Mouse (Mus musculus) urinary bladder, adult 18-20 months (tissue): Measurements from ENCODE around the gene Rad54l2.

Experiments used
- DNase-seq, 2 experiments: peaks; one replicate each; pipeline ENCODE4 v3.0.0; 2022; ENCODE audit warnings: low spot score in 2 of 2, mixed read lengths in 2 of 2

Gene Rad54l2

GRCm38 (mm10) chr9:106754311-106754710 lies 34.7 kb downstream of the Rad54l2 start:
- no peak for DNase-seq

- no peak for DNase-seq
These were observed 36.9 kb downstream of the Rad54l2 start for GRCm38 (mm10) chr9:106752135-106752534.

- no peak for DNase-seq
These were observed 49.0 kb downstream of the Rad54l2 start for GRCm38 (mm10) chr9:106739962-106740361.

GRCm38 (mm10) chr9:106739056-106739455 lies 49.9 kb downstream of the Rad54l2 start:
- no peak for DNase-seq

- no peak for DNase-seq
These were observed 50.6 kb downstream of the Rad54l2 start for GRCm38 (mm10) chr9:106738199-106738985.

- DNase-seq, result no peak
These were observed 55.3 kb downstream of the Rad54l2 start for GRCm38 (mm10) chr9:106733690-106734089.

GRCm38 (mm10) chr9:106729416-106729815 lies 59.6 kb downstream of the Rad54l2 start:
- DNase-seq, result no peak

GRCm38 (mm10) chr9:106726891-106727290 lies 62.1 kb downstream of the Rad54l2 start:
- no peak for DNase-seq

- no peak for DNase-seq
These were observed 63.6 kb downstream of the Rad54l2 start for GRCm38 (mm10) chr9:106725435-106725834.

GRCm38 (mm10) chr9:106724864-106725263 lies 64.1 kb downstream of the Rad54l2 start:
- DNase-seq, result no peak

- DNase-seq, result no peak
These were observed 72.3 kb downstream of the Rad54l2 start for GRCm38 (mm10) chr9:106716729-106717128.

GRCm38 (mm10) chr9:106716232-106716631 lies 72.8 kb downstream of the Rad54l2 start:
- DNase-seq, result no peak

- DNase-seq, result no peak
These were observed 76.5 kb downstream of the Rad54l2 start for GRCm38 (mm10) chr9:106712470-106712869.

- DNase-seq, result no peak
These were observed 96.0 kb downstream of the Rad54l2 start for GRCm38 (mm10) chr9:106692973-106693481.

- no peak for DNase-seq
These were observed 100.2 kb downstream of the Rad54l2 start for GRCm38 (mm10) chr9:106688834-106689233.

GRCm38 (mm10) chr9:106686983-106687650 lies 101.9 kb downstream of the Rad54l2 start:
- DNase-seq, result peak; percentile 48 to 55

- DNase-seq, result peak; percentile 82 to 86
These were observed 103.5 kb downstream of the Rad54l2 start, which contains the start of gene Tex264 for GRCm38 (mm10) chr9:106685249-106686101. Gene Tex264, minus strand, starts transcription at chr9:106685927.

GRCm38 (mm10) chr9:106684918-106685248 lies 104.1 kb downstream of the Rad54l2 start:
- DNase-seq, result peak in 1 of 2 experiments; percentile 14

- no peak for DNase-seq
These were observed 104.7 kb downstream of the Rad54l2 start for GRCm38 (mm10) chr9:106684093-106684872.

- DNase-seq, result no peak
These were observed 108.0 kb downstream of the Rad54l2 start for GRCm38 (mm10) chr9:106681026-106681425.

- no peak for DNase-seq
These were observed 110.8 kb downstream of the Rad54l2 start for GRCm38 (mm10) chr9:106678242-106678641.
